Mouse (Mus musculus) C2C12 (cell line): ENCODE data around the gene Ltbp3.

Source experiments
- CEBPB ChIP-seq: IDR thresholded peaks from one replicate; pipeline ENCODE4 v1.6.1; 2011; ENCODE audit warnings: low read depth, mild to moderate bottlenecking, control low read depth, moderate library complexity
- CTCF ChIP-seq: IDR thresholded peaks from one replicate; pipeline ENCODE4 v1.5.1; 2011; ENCODE audit not compliant: control insufficient read depth, insufficient read depth, insufficient read length
- FOSL1 ChIP-seq: IDR thresholded peaks from one replicate; pipeline ENCODE4 v1.8.0; 2011; ENCODE audit warnings: mild to moderate bottlenecking, low read length; ENCODE audit not compliant: poor library complexity, insufficient read depth, severe bottlenecking
- MAX ChIP-seq: IDR thresholded peaks from one replicate; pipeline ENCODE4 v1.6.1; 2011; ENCODE audit warnings: mild to moderate bottlenecking, control low read depth
- MYOD1 ChIP-seq: IDR thresholded peaks from one replicate; pipeline ENCODE4 v1.6.1; 2011; ENCODE audit warnings: low read depth; ENCODE audit not compliant: control insufficient read depth, insufficient read length
- MYOG ChIP-seq: IDR thresholded peaks from one replicate; pipeline ENCODE4 v1.6.1; 2011; ENCODE audit not compliant: control insufficient read depth, insufficient read length; ENCODE audit errors: extremely low read depth
- USF1 ChIP-seq: IDR thresholded peaks from one replicate; pipeline ENCODE4 v1.6.1; 2011; ENCODE audit warnings: low read depth, mild to moderate bottlenecking, control low read depth, moderate library complexity

DNA sequence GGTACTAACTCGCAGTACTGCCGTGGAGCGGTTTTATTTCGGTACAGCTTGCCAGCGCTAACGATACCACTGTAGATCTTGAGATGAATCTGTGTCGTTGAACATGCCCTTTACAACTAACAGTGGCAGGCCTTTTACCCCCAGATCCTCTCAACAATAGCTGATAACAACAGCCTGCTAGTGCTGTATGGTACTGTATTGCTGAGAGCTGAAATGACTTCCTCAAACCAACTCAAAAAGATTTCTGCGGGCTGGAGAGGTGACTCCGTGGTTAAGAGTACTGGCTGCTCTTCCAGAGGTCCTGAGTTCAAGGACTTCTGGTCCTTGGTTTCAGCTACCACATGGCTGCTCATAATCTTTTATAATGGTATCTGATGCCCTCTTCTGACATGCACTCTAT, 6.4 kb upstream of the Ltbp3 start:
- TF ChIP-seq CTCF, result no peak
- TF ChIP-seq MYOD1, result no peak
- TF ChIP-seq CEBPB, result no peak
- TF ChIP-seq MYOG, result no peak
- no peak for TF ChIP-seq MAX
- no peak for TF ChIP-seq FOSL1
- no peak for TF ChIP-seq USF1
